Mouse (Mus musculus) spleen, adult 2 months (tissue): ENCODE measurements around the gene Dnah1. TPM values are rescaled to one million over a fixed set of nuclear protein-coding genes. Genes with fewer than 3 reads are reported as not detected.

ENCODE experiments used
- DNase-seq, 2 experiments: peaks; one replicate each; pipeline versions ENCODE4 v3.0.0 to v3.0.0-alpha.2; 2012 to 2021; ENCODE audit warnings: low spot score in 2 of 2, low read depth in 1 of 2
- H3K27ac ChIP-seq: fragments of 200-500 bp; 2 replicates; pipeline ENCODE4 v1.5.1; 2012; ENCODE audit warnings: low read length, inconsistent platforms; ENCODE audit not compliant: insufficient read depth
- H3K27me3 ChIP-seq: fragments of 200-500 bp; 2 replicates; pipeline ENCODE4 v1.6.1; 2012; ENCODE audit warnings: mild to moderate bottlenecking, moderate library complexity, low read length, inconsistent platforms; ENCODE audit not compliant: control insufficient read depth, insufficient read depth
- H3K36me3 ChIP-seq: fragments of 200-500 bp; 2 replicates; pipeline ENCODE4 v1.6.1; 2012; ENCODE audit warnings: mild to moderate bottlenecking, low read length, inconsistent platforms; ENCODE audit not compliant: control insufficient read depth, insufficient read depth
- H3K4me1 ChIP-seq: fragments of 200-500 bp; 2 replicates; pipeline ENCODE4 v1.6.1; 2011; ENCODE audit warnings: inconsistent platforms; ENCODE audit not compliant: control insufficient read depth, insufficient read depth, insufficient read length
- H3K4me3 ChIP-seq: fragments of 200-500 bp; 2 replicates; pipeline ENCODE4 v1.5.1; 2011; ENCODE audit warnings: mild to moderate bottlenecking, inconsistent platforms; ENCODE audit not compliant: insufficient read depth, insufficient read length; ENCODE audit errors: extremely low read depth
- CTCF ChIP-seq: fragments of 200-500 bp; IDR thresholded peaks from 2 replicates; pipeline ENCODE4 v1.5.1; 2011; ENCODE audit warnings: mild to moderate bottlenecking, inconsistent platforms; ENCODE audit not compliant: insufficient read depth, insufficient read length, insufficient replicate concordance; ENCODE audit errors: extremely low read depth
- POLR2A ChIP-seq: fragments of 200-500 bp; IDR thresholded peaks from 2 replicates; pipeline ENCODE4 v1.6.1; 2011; ENCODE audit warnings: low read depth, low read length, inconsistent platforms
- WGBS: fragments of 180-500 bp; shearing (Covaris S2); methylation state at CpG from one replicate; pipeline ENCODE4 v1.1.7; 2018; 5-methylcytosine and 5-hydroxymethylcytosine counted together
- polyA plus RNA-seq: library from polyadenylated mRNA; depleted of rRNA; stranded (reverse); fragments of >200 nt; gene quantifications from 2 replicates; pipeline ENCODE4 v1.2.3, GENCODE M21; 2012

Gene Dnah1
- polyA plus RNA-seq, 1 experiment, result 0.30 TPM

DNA sequence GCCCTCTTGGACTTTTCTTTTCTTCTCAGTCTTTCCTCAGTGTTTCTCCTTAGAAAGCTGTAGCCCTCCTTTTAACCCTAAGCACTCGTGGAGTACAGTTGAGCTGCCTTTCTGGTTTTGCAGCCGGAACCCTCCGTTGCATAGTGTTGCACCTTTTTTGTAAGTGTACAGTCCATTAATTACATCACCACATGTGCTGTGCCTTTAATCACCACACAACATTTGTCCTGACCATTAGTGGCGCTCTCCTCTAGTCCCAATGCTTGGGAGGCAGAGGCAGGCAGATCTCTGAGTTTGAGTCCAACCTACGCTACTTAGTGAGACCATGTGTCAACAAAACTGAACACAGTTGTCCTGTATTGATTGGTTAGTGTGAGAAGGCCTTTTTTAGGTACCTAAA, 71.6 kb downstream of the Dnah1 start:
- Histone ChIP-seq H3K36me3 (peaks cover 23% of the 10 kb centered on the region), H3K27ac (no peak overlapping the region), H3K4me3 (peak overlapping the region; percentile 87; the same call in 1 of the 2 replicates), H3K27me3 (no peaks in the 10 kb centered on the region), H3K4me1 (no peaks in the 10 kb centered on the region; the same call in 1 of the 2 replicates)
- TF ChIP-seq POLR2A (no peak), CTCF (no peak)
- 83% methylated on average over 5 of the region's 5 CpGs for WGBS
- DNase-seq, result no peak

DNA sequence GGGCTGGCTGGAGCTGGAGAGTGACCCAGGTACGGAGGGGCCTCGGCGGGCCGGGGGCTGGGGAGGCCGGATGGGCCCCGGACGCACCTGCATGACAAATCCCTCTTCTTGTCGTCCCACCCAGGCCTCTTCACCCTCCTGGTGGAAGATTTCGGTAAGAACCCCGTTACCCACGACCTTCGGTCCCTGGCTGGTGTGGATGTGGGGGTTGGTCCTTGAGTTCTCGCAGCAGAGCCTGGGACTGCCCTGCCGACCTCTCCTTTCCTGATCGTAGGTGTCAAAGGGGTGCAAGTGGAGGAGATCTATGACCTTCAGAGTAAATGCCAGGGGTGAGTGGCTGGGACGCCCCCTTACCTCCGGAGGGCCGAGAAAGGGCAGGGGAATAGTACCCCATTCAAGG, 72.1 kb downstream of the Dnah1 start:
- H3K36me3 ChIP-seq, result peaks cover 19% of the 10 kb centered on the region
- H3K4me1 ChIP-seq, result no peaks in the 10 kb centered on the region; the same call in 1 of the 2 replicates
- H3K4me3 ChIP-seq, result peak overlapping the region; percentile 87
- DNase-seq, result no peak
- peak overlapping the region; percentile 100 for H3K27ac ChIP-seq
- no peak for TF ChIP-seq POLR2A
- H3K27me3 ChIP-seq, result no peaks in the 10 kb centered on the region
- WGBS, result 1% methylated on average over 18 of the region's 18 CpGs

DNA sequence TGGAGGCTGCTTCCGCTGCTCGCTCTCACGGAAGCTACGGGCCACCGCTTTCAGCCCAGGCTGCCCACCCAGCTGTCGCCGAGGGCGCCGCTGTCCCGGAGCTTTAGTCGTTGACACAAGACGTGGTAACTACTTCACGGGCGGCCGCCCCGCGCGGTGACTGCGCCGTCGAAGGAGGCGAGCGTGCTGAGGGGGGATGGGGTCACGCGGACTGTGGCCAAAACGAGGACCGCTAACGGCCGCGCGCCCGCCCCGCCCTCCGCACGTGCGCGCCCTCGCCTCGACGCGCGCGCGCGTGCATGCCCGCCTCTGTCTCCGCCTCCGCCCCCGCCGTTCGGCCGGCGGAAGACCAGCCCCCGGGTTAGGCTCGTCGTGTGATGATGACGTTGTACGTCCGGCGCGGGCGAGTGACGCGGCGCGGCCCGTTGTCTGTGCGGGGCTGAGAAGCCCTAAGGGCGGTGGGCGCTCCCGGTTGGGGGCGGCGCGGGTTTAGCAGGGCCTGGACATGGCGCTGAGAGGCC, 72.6 kb downstream of the Dnah1 start, which contains the start of the genes Phf7 and Bap1:
Phf7 (minus strand) TSS at position 234 of the 521 bp plus-strand sequence.
Bap1 (plus strand) TSS at position 367 of the 521 bp plus-strand sequence.
- Histone ChIP-seq H3K4me1 (no peaks in the 10 kb centered on the region; the same call in 1 of the 2 replicates), H3K36me3 (peaks cover 15% of the 10 kb centered on the region), H3K27ac (peak within 1 kb of the TSS; percentile 100), H3K4me3 (peak within 1 kb of the TSS; percentile 87), H3K27me3 (no peaks in the 10 kb centered on the region)
- under 1% methylated on average over 75 of the region's 75 CpGs for WGBS
- DNase-seq, result peak; percentile 84 to 93
- no peak for TF ChIP-seq CTCF
- peak; percentile 53 for TF ChIP-seq POLR2A

DNA sequence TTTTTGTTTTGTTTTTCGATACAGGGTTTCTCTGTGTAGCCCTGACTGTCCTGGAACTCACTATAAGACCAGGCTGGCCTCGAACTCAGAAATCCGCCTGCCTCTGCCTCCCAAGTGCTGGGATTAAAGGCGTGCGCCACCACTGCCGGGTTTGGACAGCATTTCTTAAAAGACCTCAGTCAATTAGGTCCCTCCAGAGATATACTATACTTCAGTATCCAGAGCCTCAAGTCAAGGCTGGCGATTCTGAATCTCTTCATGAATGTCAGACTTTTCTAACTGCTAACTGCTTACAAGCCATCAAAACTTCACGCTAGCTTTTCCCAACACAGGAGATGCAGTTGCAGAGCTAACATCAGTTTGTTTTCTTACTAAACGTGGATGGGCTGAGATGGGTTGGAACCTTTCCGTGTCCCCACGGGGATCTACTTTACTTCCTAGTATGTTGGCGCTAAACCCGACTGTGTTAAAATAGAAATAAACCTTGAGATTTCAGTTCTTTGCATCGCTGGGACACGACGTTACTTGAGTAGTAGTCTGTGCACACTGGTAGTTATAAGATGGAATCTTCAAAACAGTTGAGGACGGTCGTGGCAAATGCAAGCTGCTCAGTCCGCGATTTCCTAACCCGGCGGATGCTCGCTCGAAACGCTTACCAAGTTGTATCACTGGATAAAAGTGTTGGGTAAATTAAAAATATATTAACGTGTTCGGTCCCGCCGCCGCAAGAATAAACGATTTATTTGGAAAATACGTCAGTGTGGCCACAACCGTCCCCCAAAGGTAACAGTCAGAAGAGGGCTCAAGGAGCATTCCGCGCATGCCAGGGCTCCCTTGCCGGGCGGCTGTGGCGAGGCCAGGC, 73.2 kb downstream of the Dnah1 start:
- no peak for DNase-seq
- Histone ChIP-seq H3K27me3 (no peaks in the 10 kb centered on the region), H3K36me3 (peaks cover 10% of the 10 kb centered on the region), H3K27ac (peak overlapping the region; percentile 100), H3K4me3 (peak overlapping the region; percentile 87), H3K4me1 (no peaks in the 10 kb centered on the region; the same call in 1 of the 2 replicates)
- 11% methylated on average over 38 of the region's 38 CpGs for WGBS
- TF ChIP-seq CTCF, result no peak
- no peak for TF ChIP-seq POLR2A

DNA sequence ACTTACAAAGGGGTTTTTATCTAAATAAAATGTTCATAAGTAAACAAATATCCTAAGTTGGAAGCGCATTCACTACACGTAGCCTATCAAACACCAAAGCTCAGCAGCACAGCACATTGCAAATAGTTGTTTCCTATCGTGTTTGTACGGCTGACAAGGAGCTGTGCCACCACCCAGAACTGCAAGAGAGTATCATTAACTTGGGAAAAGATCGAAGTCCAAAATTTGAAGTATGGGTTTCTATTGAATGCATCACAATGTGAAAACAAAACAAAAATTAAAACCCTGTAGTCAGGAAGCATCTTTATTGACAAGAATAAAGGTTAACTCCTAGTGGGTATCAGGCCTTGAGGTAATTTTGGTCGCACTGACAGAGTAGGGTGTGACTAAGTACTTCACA, 75.3 kb downstream of the Dnah1 start:
- no peaks in the 10 kb centered on the region for H3K27me3 ChIP-seq
- no peaks in the 10 kb centered on the region for H3K36me3 ChIP-seq
- no peak overlapping the region for H3K4me3 ChIP-seq
- DNase-seq, result no peak
- TF ChIP-seq POLR2A (no peak), CTCF (no peak)
- WGBS, result 93% methylated on average over 6 of the region's 6 CpGs
- H3K4me1 ChIP-seq, result no peaks in the 10 kb centered on the region; the same call in 1 of the 2 replicates
- no peak overlapping the region for H3K27ac ChIP-seq

DNA sequence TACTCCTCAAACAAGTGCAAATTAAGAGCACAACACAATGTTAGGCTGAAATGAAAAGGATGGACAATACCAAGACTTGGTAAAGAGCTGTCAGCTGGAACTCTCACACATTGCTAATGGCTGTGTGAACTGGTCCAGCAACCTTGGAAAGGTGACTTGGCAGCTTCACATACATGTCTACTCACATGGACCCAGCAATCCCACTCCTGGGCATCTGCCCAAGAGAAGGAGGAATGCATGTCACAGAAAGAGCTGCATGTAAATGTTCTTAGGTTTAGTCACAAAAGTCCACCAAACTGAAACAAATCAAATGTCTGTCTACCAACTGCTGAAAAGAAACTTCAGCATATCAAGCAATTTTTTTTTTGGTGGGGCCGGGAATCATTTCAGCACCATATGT, 77.8 kb downstream of the Dnah1 start:
- TF ChIP-seq CTCF (no peak), POLR2A (no peak)
- Histone ChIP-seq H3K36me3 (no peaks in the 10 kb centered on the region), H3K4me1 (no peaks in the 10 kb centered on the region), H3K27me3 (no peaks in the 10 kb centered on the region), H3K4me3 (no peak overlapping the region), H3K27ac (no peak overlapping the region)
- WGBS, result 96% methylated on average over 1 of the region's 1 CpGs
- no peak for DNase-seq

DNA sequence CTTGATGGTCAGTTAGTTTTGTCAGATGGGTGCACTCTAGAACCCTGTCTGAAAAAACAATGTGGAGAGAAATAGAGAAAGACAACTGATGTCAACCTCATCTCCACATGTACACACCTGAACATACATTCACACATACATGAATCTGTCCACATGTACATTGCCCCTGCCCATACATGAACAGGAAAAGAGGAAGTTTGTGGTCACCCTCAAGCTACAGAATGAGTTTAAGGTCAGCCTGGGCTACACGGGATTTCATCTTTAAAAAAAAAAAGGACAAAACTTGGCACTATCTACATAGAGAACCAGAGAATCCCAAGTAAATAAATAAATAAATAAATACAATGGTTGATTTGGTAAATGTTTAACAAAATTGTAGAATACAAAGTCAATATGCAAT, 78.9 kb downstream of the Dnah1 start:
- Histone ChIP-seq H3K4me1 (no peaks in the 10 kb centered on the region), H3K27ac (no peak overlapping the region), H3K27me3 (no peaks in the 10 kb centered on the region), H3K36me3 (no peaks in the 10 kb centered on the region), H3K4me3 (no peak overlapping the region)
- DNase-seq, result no peak
- WGBS, result 19% methylated on average over 1 of the region's 1 CpGs
- no peak for TF ChIP-seq POLR2A
- TF ChIP-seq CTCF, result no peak
